Mouse (Mus musculus) cerebellum, adult 2 months (tissue): ENCODE data around the gene Inhbb.

ENCODE experiments used
- CTCF ChIP-seq: fragments of 200-500 bp; IDR thresholded peaks from 2 replicates; pipeline ENCODE4 v1.5.1; 2011; ENCODE audit warnings: low read depth, mild to moderate bottlenecking, control low read depth, low read length, moderate library complexity, borderline replicate concordance; ENCODE audit not compliant: insufficient read depth
- POLR2A ChIP-seq: fragments of 200-500 bp; IDR thresholded peaks from 2 replicates; pipeline ENCODE4 v1.6.1; 2011; ENCODE audit warnings: low read length, control low read depth, borderline replicate concordance; ENCODE audit not compliant: insufficient read depth

DNA sequence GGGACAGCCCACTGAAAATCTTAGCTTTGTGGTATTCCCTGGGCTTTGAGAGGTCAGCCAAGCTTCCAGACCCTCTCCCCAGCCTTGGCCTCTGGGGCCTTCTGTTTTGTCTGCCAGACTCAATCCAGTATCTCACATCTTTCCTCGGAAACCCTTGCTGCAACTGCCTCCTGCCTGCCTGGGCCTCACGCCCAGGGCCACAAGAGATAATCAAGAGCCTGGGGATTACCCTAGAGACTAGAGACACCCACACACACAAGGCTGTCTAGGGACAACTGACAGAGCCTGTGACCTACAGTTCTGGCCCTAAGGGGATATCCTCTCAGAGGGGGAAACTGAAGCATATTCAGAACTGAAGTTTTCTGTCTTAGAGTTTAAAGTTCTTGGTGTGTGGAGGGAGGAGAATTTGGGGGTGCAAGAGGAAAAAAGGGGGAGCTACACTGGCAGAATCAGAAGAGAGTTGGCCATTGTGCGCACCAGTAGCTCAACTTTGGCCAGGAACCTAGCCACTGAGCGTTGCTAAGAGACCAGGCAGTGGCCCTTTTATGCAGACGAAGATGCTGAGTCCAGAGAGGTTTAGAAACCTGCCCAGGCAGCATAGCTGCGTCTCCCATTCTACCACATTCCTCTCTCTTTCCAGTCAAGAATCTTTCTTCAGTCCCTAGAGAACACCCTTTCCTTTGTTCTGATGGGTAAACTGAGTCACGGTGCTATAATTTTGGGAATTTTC, 32.1 kb downstream of the Inhbb start:
- TF ChIP-seq POLR2A (no peak), CTCF (no peak)
